Mouse (Mus musculus) ovary, postnatal 36 days (tissue): Measurements from ENCODE around the gene Ctrb1.

Experiments used
- DNase-seq: peaks from one replicate; pipeline ENCODE4 v3.0.0; 2022; ENCODE audit warnings: low spot score, mixed read lengths

Ctrb1 gene

GRCm38 (mm10) chr8:111690960-111691445 is at the start of gene Ctrb1:
Gene Ctrb1 (minus strand): TSS chr8:111691010.
- no peak for DNase-seq

GRCm38 (mm10) chr8:111740301-111740711 is 49.5 kb upstream of the Ctrb1 start:
- no peak for DNase-seq

- no peak for DNase-seq
Measured at GRCm38 (mm10) chr8:111739604-111740003, 48.8 kb upstream of the Ctrb1 start.

GRCm38 (mm10) chr8:111738867-111739266 is 48.1 kb upstream of the Ctrb1 start:
- no peak for DNase-seq

- DNase-seq = peak; percentile 7
Measured at GRCm38 (mm10) chr8:111736321-111736720, 45.5 kb upstream of the Ctrb1 start.

- no peak for DNase-seq
Measured at GRCm38 (mm10) chr8:111735791-111736190, 45.0 kb upstream of the Ctrb1 start.

- DNase-seq = peak; percentile 6
Measured at GRCm38 (mm10) chr8:111735335-111735761, 44.5 kb upstream of the Ctrb1 start.

GRCm38 (mm10) chr8:111734244-111734960 is 43.6 kb upstream of the Ctrb1 start:
- DNase-seq = peak; percentile 5

GRCm38 (mm10) chr8:111733581-111734243 is 42.9 kb upstream of the Ctrb1 start:
- peak; percentile 5 for DNase-seq

- DNase-seq = peak; percentile 13
Measured at GRCm38 (mm10) chr8:111732406-111733085, 41.7 kb upstream of the Ctrb1 start.

GRCm38 (mm10) chr8:111732004-111732403 is 41.2 kb upstream of the Ctrb1 start:
- peak; percentile 99 for DNase-seq

- no peak for DNase-seq
Measured at GRCm38 (mm10) chr8:111731231-111731977, 40.6 kb upstream of the Ctrb1 start.

- DNase-seq = no peak
Measured at GRCm38 (mm10) chr8:111729233-111730170, 38.7 kb upstream of the Ctrb1 start.

- DNase-seq = no peak
Measured at GRCm38 (mm10) chr8:111728481-111728880, 37.7 kb upstream of the Ctrb1 start.

- no peak for DNase-seq
Measured at GRCm38 (mm10) chr8:111727553-111727952, 36.7 kb upstream of the Ctrb1 start.

- DNase-seq = peak; percentile 73
Measured at GRCm38 (mm10) chr8:111726102-111726900, 35.5 kb upstream of the Ctrb1 start.

- no peak for DNase-seq
Measured at GRCm38 (mm10) chr8:111725341-111725740, 34.5 kb upstream of the Ctrb1 start.

GRCm38 (mm10) chr8:111720115-111720544 is 29.3 kb upstream of the Ctrb1 start:
- DNase-seq = no peak

- DNase-seq = no peak
Measured at GRCm38 (mm10) chr8:111718937-111719336, 28.1 kb upstream of the Ctrb1 start.

GRCm38 (mm10) chr8:111717866-111718265 is 27.1 kb upstream of the Ctrb1 start:
- DNase-seq = peak; percentile 59
